Mouse (Mus musculus) liver, adult (tissue): ENCODE data around the gene Atoh8.

Source experiments
- GATA4 ChIP-seq: IDR thresholded peaks from 2 replicates; pipeline ENCODE4 v1.6.1; 2014; ENCODE audit warnings: mild to moderate bottlenecking, low read length; ENCODE audit not compliant: insufficient replicate concordance

Atoh8 gene

DNA sequence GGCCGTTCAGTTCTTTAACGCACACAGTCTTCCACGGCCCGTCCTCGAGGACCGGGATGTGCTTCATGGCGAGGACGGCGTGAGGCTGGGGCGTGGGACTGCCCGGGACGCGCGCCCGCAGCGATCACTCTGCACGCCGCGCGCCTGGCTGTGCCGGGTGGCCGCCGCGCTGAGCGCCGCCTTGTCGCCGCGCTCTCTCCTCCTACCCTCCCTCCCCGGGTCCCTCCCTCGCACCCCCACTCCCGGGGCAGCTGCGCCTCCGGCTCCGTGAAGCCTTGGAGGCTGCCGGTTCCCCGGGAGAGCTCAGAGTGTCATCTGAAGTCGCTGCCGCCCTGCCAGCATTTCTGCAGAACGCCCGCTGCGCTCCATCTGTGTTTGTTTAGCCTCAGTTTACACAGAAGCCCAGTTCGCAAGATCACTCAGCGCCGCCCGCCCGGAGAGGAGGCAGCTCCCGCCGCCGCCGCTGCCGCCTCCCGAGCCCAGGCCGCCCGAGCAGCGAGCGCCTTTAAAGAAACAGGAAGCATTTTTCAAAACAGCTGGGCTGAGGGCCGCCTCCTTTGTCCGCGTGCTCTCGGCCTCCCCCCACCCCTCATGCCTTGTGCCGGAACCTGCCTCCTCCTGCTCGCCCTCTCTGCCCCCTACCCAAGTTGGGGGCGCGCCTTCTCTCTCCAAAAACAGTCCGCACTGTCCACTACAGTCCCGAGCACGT lies at the start of gene Atoh8:
Gene Atoh8 (minus strand): TSS at position 480 of the 709 bp plus-strand sequence.
- TF ChIP-seq GATA4: no peak

DNA sequence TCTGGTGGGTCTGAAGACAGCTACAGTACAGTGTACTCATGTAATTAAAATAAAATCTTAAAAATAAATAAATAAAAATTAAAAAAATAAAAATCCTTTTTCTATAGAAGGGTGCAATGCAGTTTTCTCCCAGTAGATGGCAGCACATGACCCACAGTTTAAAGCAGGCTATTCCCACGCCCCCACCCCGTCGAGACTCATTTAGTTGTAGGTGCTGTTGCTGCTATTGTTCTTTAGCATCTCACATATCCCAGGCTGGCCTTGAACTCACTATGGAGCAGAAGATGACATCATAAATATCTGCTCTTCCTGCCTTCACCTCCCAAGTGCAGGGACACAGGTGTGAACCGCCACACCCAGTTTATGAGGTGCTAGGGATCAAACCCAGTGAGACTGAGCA lies 48.5 kb upstream of the Atoh8 start:
- no peak for TF ChIP-seq GATA4

DNA sequence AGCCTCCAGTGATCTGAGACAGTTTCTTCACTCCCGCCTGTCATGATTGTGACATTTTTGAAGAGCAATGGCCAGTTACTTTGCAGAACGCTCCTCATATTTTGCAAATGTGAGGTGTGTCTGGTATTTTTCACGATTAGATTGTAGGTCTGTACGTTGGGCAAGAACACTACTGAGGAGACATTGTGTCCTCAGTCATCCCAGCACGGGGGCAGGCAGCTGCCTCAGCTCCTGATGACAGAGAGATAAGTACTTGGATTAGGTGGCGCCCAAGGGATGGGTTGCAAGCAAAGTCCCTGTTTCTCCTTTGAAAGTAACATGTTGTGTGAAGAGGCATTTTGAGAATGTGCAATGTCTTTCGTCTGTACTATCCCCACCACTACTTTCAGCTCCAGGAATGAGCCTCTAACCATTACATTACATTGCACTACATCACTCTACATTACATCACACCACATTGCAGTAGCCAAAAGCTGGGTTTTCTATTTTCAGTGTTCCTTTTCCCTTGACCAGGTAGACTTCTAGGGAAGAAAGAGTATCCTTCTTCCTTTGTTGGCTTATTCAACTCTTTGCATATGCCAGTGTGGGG lies 45.1 kb upstream of the Atoh8 start:
- no peak for TF ChIP-seq GATA4

DNA sequence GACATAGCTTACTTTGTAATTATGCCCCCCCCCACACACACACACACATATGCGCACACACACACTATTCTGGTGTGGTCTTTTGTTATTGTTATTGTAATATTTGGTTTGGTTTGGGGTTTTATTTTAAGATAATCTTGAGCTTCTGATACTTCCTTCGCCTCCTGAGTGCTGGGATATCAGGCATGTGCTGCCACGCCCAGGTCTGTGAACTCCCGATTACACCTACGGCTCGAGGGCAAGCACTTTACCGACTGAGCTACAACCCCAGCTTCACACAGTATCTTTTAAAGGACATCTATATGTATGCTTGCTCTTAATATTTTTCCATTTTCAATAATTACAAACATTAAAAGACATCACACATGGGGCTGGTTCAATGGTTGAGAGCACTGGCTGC lies 44.1 kb upstream of the Atoh8 start:
- TF ChIP-seq GATA4: no peak

DNA sequence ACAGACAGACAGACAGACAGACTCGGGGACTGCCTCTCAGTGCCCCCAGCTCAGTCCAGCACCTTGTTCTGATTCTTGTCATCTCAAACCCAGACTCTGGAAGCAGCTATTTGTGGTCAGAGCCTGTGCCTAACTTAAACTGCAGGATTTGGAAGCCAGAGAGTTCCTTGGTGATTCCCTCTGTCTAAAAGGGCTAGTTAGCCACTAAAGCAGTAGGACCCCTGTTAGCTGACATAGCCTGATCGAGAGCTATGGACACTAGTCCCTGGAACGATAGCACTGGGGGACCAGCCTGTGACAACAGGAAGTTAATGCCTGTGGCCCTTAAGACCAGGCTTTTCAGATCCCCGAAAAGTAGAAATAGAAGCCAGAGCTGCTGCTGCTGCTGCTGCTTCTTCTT lies 43.5 kb upstream of the Atoh8 start:
- TF ChIP-seq GATA4: no peak

DNA sequence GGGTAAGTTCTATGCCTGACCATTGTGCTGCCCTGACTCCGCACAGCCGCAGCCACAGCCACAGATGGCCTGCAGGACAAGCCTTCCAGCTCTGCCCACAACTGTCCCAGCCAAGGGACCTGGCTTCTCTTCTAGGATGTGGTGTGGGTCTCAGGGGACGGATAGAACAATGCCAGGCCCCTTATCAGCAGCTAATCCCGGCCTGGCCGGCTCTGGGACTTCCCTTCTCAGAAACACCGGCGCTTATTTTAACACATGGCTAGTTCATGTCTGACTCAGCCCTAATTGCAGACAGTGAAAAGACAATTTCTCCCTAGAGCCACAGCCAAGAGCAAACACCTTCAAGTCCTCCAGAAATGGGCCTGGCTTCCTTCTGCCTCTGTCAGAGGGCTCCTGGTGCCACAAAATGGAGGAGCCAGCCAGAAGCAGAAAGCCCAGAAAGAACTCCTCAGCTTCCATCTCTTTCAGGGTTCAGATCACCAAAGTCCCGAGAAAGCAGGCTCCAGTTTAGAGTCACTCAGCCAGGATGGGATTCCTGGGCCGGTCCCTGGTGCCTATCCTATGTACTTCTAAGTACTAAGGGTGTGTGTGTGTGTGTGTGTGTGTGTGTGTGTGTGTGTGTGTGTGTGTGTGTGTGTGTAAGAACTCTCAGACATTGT lies 42.3 kb upstream of the Atoh8 start:
- peak; percentile 62; the same call in 1 of the 2 replicates for TF ChIP-seq GATA4

DNA sequence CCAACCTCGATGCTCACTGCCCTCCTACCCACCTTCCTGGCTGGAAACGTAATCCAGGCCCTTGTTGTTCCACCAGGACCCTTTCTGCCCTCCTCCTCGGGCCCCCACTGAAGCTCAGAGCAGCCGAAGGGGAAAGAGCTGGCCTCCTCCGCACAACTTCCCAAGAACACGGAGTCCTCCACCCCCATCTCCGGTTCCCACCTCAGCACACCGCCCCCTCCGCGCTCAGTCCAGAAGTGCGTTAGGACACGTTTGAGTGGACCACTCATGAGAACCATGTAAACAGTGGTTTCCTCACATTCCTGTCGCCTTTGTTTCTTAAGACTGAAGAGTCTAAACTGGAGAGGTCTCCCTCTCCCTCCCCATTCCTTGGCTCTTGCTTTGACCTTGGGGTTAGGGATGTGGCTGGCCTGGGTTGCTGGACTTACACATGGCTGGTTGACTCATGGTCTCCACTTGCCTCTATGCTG lies 41.6 kb upstream of the Atoh8 start:
- TF ChIP-seq GATA4: no peak

DNA sequence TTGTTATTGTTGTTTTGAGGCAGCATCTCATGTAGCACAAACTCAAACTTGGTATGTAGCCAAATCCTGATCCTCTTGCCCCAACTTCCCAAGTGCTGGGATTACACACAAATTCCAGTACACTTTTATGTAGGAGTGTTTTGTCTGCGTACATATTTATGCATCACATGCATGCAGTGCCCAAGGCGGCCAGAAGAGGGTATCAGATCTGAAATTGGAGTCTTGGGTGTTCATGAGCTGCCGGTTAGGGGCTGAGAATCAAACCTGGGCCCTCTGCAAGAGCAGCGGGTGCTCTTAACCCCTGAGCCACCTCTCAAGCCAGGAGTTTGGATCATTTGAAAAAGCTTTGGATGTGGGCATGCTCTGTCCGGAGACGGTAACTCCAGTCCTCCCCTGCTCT lies 40.8 kb upstream of the Atoh8 start:
- no peak for TF ChIP-seq GATA4

DNA sequence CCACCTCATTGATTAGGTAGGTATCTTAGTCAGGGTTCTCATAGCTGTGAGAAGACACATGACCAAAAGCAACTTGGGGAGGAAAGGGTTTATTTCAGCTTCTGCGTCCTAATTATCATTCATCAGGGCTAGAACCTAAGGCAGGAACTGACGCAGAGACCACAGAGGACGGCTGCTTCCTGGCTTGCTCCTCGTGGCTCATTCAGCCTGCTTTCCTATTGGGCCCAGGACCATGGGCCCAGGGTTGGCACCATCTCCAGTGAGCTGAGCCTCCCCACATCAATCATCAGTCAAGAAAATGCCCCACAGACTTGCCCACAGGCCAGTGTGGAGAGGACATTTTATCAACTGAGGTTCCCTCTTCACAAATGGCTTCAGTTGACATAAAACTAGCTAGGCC lies 40.1 kb upstream of the Atoh8 start:
- no peak for TF ChIP-seq GATA4

DNA sequence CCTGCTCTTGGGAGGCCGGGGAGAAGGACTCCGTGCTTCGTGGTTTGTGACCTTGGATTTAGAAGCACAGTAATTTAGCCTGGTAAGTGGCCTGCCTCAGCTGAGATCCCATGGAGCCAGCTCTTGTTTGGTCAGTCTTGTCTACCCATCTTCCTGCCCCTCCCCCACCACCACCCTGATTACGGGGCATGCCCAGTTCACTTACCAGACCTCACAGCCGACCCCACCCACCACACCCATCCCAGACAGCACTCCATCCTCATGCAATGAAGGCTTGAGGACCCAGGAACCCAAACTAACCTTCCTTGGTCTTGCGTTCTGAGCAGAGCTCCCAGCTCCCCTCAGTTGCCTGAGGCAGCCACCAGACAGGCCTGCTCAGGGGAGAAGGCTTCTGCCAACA lies 37.8 kb upstream of the Atoh8 start:
- no peak for TF ChIP-seq GATA4

DNA sequence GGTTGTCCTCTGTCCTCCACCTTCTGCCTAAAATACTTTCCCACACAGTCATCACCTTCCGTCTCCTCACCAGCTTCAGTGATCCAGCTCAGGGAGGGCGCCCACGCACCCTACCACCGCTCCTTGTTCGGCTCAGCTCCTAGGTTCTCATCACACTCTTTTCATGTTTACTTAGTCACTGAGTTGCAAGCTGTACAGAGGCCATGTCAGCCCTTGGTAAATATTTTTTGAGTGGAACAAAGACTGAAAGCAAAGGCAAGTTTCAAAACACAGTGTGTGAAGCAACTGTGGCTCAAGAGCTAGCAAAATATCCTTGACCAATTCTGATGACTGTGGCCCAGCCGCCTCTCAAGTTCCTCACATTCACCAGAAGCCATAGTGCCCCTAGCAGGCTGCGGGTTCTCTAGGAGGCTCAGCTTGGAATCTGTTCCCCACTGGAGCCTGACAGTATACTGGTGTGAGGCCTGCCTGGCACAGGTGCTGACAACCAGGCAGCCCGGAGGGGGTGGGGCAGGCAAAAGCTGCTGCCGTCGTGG lies 36.9 kb upstream of the Atoh8 start:
- TF ChIP-seq GATA4: no peak

DNA sequence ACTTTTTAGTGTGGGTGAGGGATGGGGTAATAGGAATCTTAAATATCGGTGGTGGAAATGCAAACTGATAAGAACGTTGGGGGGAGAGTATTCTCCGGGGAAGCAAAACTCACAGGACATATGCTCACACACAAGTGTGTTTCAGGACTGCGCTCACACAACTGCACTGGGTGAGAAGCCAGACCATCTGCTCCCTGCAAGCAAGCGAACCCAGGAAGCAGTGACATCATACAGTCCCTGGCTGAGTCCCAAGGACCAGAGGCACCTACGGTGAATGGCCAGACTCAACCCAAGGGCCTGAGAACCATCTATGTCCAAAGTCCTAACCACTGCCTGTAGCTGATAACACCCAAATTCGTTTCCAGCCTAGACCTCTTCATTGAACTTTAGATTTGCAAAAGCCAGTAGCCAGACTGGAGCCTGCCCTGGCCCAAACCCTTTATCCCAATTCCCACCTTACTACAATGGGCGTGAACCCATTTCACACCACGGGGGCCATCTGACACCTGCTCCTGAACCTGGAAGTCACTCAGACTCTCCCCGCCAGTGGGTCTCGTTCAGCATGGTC lies 35.7 kb upstream of the Atoh8 start:
- peak; percentile 70; the same call in 1 of the 2 replicates for TF ChIP-seq GATA4

DNA sequence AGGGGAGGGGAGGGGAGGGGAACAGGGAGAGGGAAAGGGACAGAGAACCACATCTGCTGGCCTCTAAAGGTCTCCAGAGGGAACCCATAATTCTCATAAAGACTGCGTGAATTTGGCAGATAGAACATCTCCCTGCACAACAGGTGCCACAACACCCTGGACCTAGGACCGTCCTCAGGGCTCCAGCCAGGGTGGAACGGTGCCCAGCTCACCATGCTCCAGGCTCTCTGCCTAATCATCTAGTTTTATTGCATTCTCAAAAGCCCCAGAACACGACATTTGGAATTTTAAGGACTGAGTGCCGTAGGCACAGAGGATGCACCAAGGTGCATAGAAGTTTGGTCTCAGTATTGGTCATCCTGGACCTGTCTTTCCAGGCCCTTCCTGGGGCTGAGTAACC lies 34.9 kb upstream of the Atoh8 start:
- TF ChIP-seq GATA4: no peak

DNA sequence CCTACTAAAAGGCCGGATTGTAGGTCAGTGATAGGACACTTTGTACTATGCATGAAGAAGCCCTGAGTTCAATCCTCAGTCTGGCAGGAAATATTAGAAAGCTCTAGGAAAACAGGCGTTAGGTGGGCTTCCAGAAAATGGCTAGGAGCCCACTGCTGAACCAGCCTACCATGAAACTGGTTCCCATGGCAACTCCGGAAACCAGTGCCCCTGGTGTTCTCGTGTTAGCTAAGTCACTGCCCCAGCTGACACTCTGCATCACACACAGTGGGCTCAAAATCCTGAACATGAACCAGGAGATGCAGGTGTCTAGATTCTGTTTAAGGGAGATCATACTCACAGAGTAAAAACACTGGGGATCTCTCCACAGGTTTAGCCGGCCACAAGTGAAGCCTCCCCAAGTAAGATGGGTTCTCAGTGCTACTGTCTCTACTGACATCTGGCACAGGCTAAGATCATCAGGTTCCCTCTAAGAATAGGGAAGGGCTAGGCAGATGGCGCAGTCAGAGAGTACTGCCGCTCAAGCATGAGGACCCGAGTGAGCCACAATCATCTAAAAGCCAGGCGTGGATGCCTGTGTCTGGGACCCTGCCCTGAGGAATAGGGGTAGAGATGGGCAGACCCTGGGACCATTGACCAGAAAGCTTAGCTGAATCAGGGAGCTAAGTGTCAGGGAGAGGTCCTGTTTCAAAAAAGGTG lies 32.9 kb upstream of the Atoh8 start:
- no peak for TF ChIP-seq GATA4

DNA sequence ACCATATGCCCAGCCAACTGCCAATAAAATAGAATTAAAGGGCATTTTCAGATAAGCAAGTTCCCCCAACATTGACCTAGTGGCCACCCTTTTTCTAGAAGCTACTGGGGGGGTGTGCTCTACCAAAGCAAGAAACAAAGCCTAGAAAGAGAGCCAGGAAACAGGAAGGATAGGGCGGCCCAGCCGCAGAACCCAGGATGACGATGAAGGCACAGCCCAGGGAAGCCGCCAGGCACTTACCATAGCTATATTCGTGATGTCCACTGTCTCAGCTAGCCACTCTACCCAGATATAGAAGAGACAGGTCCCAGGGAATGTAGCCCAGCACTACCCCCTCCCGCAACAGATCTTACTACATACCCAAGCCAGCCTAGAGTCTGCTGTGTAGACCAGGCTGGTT lies 30.3 kb upstream of the Atoh8 start:
- TF ChIP-seq GATA4: no peak
